In the genomic region with DNA sequence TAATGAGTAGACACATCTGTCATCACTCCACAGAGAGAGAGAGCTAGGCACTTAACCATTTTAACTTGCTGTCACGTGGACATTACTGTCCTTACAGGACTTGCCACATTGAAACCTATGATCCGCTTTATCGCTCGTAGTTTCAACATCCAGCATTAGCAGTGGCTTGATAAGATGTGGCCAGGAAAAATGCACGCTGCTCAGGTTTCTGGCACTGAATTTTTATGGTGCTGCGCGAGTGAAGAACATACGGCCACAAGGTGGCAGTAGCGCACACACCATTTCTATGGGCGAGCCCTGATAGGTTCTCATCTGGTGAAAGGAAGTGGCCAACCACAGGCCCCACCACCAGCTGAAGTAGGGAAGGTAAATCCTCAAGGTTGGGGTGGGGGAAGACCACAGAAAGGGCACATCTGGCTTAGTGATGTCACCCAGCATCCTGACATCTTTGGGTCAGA, we compare ENCODE assay signal across 8 mouse cellular contexts. TPM values are rescaled to one million over a fixed set of nuclear protein-coding genes. Genes with fewer than 3 reads are reported as not detected.
A peak's percentile ranks its signal among the peaks of the same experiment; 100 is the strongest.
DNase-seq lines count a peak whose midpoint lies in the region; ATAC-seq lines count a peak whose summit lies in the region.

No protein-coding gene starts in this region.

- peaks cover 15% of the 10 kb centered on the region for H3K36me3 ChIP-seq in hindbrain, embryonic 13.5 days

- WGBS in hindbrain, embryonic 13.5 days: 18% methylated on average over 10 of the region's 10 CpGs

- H3K4me1 ChIP-seq in hindbrain, embryonic 13.5 days (replicated peaks): peaks cover 12% of the 10 kb centered on the region; the same call in 1 of the 2 replicates

- H3K9me3 ChIP-seq in hindbrain, embryonic 13.5 days: no peaks in the 10 kb centered on the region

- no peak overlapping the region for H3K4me3 ChIP-seq in hindbrain, embryonic 13.5 days

- H3K27ac ChIP-seq in hindbrain, embryonic 13.5 days: no peak overlapping the region

- no peaks in the 10 kb centered on the region for H3K27me3 ChIP-seq in hindbrain, embryonic 13.5 days

- H3K9ac ChIP-seq in hindbrain, embryonic 13.5 days: no peak overlapping the region

- peak; percentile 74 for ATAC-seq in hindbrain, embryonic 13.5 days (ENCODE audit: low FRiP score)

- H3K4me2 ChIP-seq in hindbrain, embryonic 13.5 days: no peak overlapping the region

- peak; percentile 80 for DNase-seq in MN1 (ENCODE audit: low spot score)
- peak; percentile 80 for DNase-seq in cerebellum, adult 9-11 months
- peak; percentile 64 to 76 for DNase-seq in frontal cortex, postnatal 14 days (ENCODE audit: low spot score in 2 of 2)
- peak; percentile 66 to 94 for DNase-seq in layer of hippocampus, postnatal 25 days (ENCODE audit: extremely low spot score in 1 of 2, low spot score in 1 of 2)
- DNase-seq in lung, postnatal 25 days (ENCODE audit: low spot score): peak; percentile 88
- peak; percentile 95 for DNase-seq in retina, embryonic 14.5 days (ENCODE audit: low spot score)
- peak; percentile 94 for DNase-seq in thymus, postnatal 36 days

RNA-seq across cellular contexts. Expression of a gene that starts 21.5 kb away (rescaled TPM):
- polyA plus RNA-seq in hindbrain, embryonic 13.5 days (2015; fragmentation: Nextera tagmentation; extraction: Ambion mirVana): 74.1 and 77.0 TPM in 2 replicates
- total RNA-seq in layer of hippocampus, postnatal 25 days (2021): 10 to 100 TPM; 33.0 to 38.1 TPM

RNA-seq across cellular contexts. Expression of a gene that starts 35.7 kb away (rescaled TPM):
- polyA plus RNA-seq in hindbrain, embryonic 13.5 days (2015; fragmentation: Nextera tagmentation; extraction: Ambion mirVana): 399 and 409 TPM in 2 replicates
- total RNA-seq in layer of hippocampus, postnatal 25 days (2021): 100 to 1,000 TPM; 229 to 240 TPM

RNA-seq across cellular contexts. Expression of a gene that starts 54.4 kb away (rescaled TPM):
- 0.12 TPM in 1 of 2 replicates, not detected in the other for polyA plus RNA-seq in hindbrain, embryonic 13.5 days (2015; fragmentation: Nextera tagmentation; extraction: Ambion mirVana)
- under 1 TPM; 0.23 to 0.44 TPM for total RNA-seq in layer of hippocampus, postnatal 25 days (2021)
